Mouse (Mus musculus) E14TG2a.4 (cell line): ENCODE data around the gene Rab7.

ENCODE experiments used
- CTCF ChIP-seq: conservative IDR thresholded peaks from 2 replicates; pipeline ENCODE4 v1.5.1; 2014; ENCODE audit warnings: low read length
- NANOG ChIP-seq: IDR thresholded peaks from 2 replicates; pipeline ENCODE4 v1.6.1; 2014; ENCODE audit warnings: borderline replicate concordance, low read length, mixed read lengths
- POU5F1 ChIP-seq: IDR thresholded peaks from 2 replicates; pipeline ENCODE4 v1.6.1; 2014; ENCODE audit warnings: low read length, borderline replicate concordance

GRCm38 (mm10) chr6:87996606-87997005, 48.5 kb downstream of the Rab7 start:
- TF ChIP-seq CTCF (no peak), POU5F1 (no peak), NANOG (no peak)
